ENCODE assay signal across 33 mouse cellular contexts in the genomic region with DNA sequence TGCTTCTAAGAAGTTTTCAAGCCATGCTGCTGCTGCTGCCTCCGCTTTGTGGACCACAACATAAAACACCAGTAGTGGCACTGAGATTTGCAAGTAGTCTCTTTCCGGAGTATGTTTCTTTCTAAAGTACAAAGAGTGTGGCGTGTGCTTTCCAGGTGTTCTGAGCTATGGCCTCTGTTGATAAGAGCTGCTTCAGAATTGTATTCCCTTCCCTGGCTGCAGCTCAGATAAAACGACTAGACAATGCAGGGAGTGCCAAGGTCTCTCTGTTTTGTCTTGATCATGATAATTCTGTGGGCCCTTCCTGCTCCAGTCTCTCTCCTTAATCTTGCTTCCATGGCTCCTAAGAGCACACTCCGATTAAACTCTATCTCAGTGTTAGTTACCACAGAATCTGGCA. TPM values are rescaled to one million over a fixed set of nuclear protein-coding genes. Genes with fewer than 3 reads are reported as not detected.
"Had no signal": no experiment of that assay in that cellular context is flagged by ENCODE, and none has a peak within 500 bp of the region (broad histone marks: within the 10 kb centered on the region; RNA-seq: fewer than 3 reads in every experiment).

No protein-coding gene starts in this region.

- H3K9me3 ChIP-seq: limb, embryonic 10.5 days; limb, embryonic 12.5 days; limb, embryonic 13.5 days; limb, embryonic 15.5 days; liver, embryonic 12.5 days; liver, embryonic 13.5 days; liver, embryonic 15.5 days; lung, embryonic 15.5 days; midbrain, embryonic 10.5 days; midbrain, embryonic 12.5 days; midbrain, embryonic 13.5 days; midbrain, embryonic 15.5 days had no signal

- ATAC-seq: liver, embryonic 12.5 days; liver, postnatal 0 days; lung, postnatal 0 days; midbrain, embryonic 13.5 days; midbrain, embryonic 15.5 days; midbrain, embryonic 16.5 days had no signal

- H3K27ac ChIP-seq: limb, embryonic 10.5 days; limb, embryonic 12.5 days; limb, embryonic 13.5 days; limb, embryonic 15.5 days; liver, embryonic 12.5 days; liver, embryonic 13.5 days; liver, embryonic 14.5 days; liver, embryonic 15.5 days; lung, embryonic 15.5 days; macrophage; midbrain, embryonic 10.5 days; midbrain, embryonic 12.5 days; midbrain, embryonic 13.5 days; midbrain, embryonic 15.5 days had no signal

- H3K36me3 ChIP-seq: limb, embryonic 10.5 days; limb, embryonic 12.5 days; limb, embryonic 13.5 days; limb, embryonic 15.5 days; liver, embryonic 12.5 days; liver, embryonic 13.5 days; liver, embryonic 15.5 days; lung, embryonic 15.5 days; midbrain, embryonic 10.5 days; midbrain, embryonic 12.5 days; midbrain, embryonic 13.5 days; midbrain, embryonic 15.5 days had no signal

- H3K9ac ChIP-seq: limb, embryonic 12.5 days; limb, embryonic 13.5 days; limb, embryonic 15.5 days; liver, embryonic 12.5 days; liver, embryonic 13.5 days; liver, embryonic 14.5 days; liver, embryonic 15.5 days; liver, postnatal 0 days; lung, embryonic 14.5 days; lung, embryonic 15.5 days; midbrain, embryonic 12.5 days; midbrain, embryonic 13.5 days; midbrain, embryonic 15.5 days had no signal

- DNase-seq: left cerebral cortex, postnatal 4 days; liver; liver, embryonic 13.5 days; liver, postnatal 0 days; lung, adult 18-20 months; lung, adult 2 months; lung, embryonic 14.5 days; lung, postnatal 14 days; lung, postnatal 36 days; lung, postnatal 4 days; midbrain, embryonic 14.5 days had no signal

- H3K4me3 ChIP-seq: limb, embryonic 10.5 days; limb, embryonic 12.5 days; limb, embryonic 13.5 days; limb, embryonic 15.5 days; liver, embryonic 12.5 days; liver, embryonic 13.5 days; liver, embryonic 15.5 days; lung, embryonic 15.5 days; megakaryocyte, embryonic 14.5 days; midbrain, embryonic 10.5 days; midbrain, embryonic 12.5 days; midbrain, embryonic 13.5 days; midbrain, embryonic 15.5 days; myocyte had no signal

- H3K4me2 ChIP-seq: limb, embryonic 12.5 days; limb, embryonic 13.5 days; limb, embryonic 15.5 days; liver, embryonic 11.5 days; liver, embryonic 12.5 days; liver, embryonic 13.5 days; liver, embryonic 15.5 days; lung, embryonic 14.5 days; lung, embryonic 15.5 days; midbrain, embryonic 11.5 days; midbrain, embryonic 12.5 days; midbrain, embryonic 13.5 days; midbrain, embryonic 15.5 days had no signal

- H3K4me1 ChIP-seq: liver, embryonic 12.5 days; liver, embryonic 13.5 days; liver, embryonic 15.5 days; megakaryocyte, embryonic 14.5 days had no signal

- H3K27me3 ChIP-seq: limb, embryonic 12.5 days; limb, embryonic 13.5 days; limb, embryonic 15.5 days; liver, embryonic 12.5 days; liver, embryonic 13.5 days; liver, embryonic 15.5 days; lung, embryonic 15.5 days; megakaryocyte, embryonic 14.5 days; midbrain, embryonic 12.5 days; midbrain, embryonic 13.5 days; midbrain, embryonic 15.5 days had no signal

RNA-seq across cellular contexts. Expression of gene Flrt3, which starts 36.3 kb away (rescaled TPM):
- total RNA-seq: megakaryocyte progenitor cell, adult 5-6 weeks; megakaryocyte, adult 5-6 weeks; monocyte, adult 5-6 weeks had no signal
